Mouse (Mus musculus) heart, adult 2 months (tissue): ENCODE data around the gene Pter.

Experiments used
- CTCF ChIP-seq: fragments of 200-600 bp; IDR thresholded peaks from 2 replicates; pipeline ENCODE4 v1.8.1; 2022; ENCODE audit warnings: antibody characterized with exemption, mild to moderate bottlenecking, moderate library complexity
- EP300 ChIP-seq: fragments of 200-500 bp; IDR thresholded peaks from 2 replicates; pipeline ENCODE4 v1.6.1; 2011; ENCODE audit warnings: low read depth, low read length, control low read depth; ENCODE audit not compliant: insufficient read depth
- POLR2A ChIP-seq: fragments of 200-500 bp; IDR thresholded peaks from 2 replicates; pipeline ENCODE4 v1.6.1; 2011; ENCODE audit warnings: mild to moderate bottlenecking, low read depth, low read length, control low read depth; ENCODE audit not compliant: insufficient read depth

- no peak for TF ChIP-seq CTCF
- TF ChIP-seq EP300: no peak
- no peak for TF ChIP-seq POLR2A
Measured at GRCm38 (mm10) chr2:13011472-13011871, 87.6 kb downstream of the Pter start, which contains the start of gene C1ql3.
